Mouse (Mus musculus): ENCODE measurements around the gene Stk31. TPM values are rescaled to one million over a fixed set of nuclear protein-coding genes. Genes with fewer than 3 reads are reported as not detected.

The Stk31 gene
- total RNA-seq, 1 experiment from 2014 or later = not detected

Other genes with a start within 250 kb of the Stk31 start
- gene Igf2bp3, start 180.6 kb upstream of the Stk31 start, total RNA-seq (2017) = 0.18 and 0.19 TPM in 2 replicates
- 160 and 162 TPM in 2 replicates for gene Tra2a, start 131.6 kb upstream of the Stk31 start, total RNA-seq (2017)
- 0.58 and 5.1 TPM in 2 replicates for gene Ccdc126, start 76.3 kb upstream of the Stk31 start, total RNA-seq (2017)
- 3.2 and 4.0 TPM in 2 replicates for gene Fam221a, start 27.9 kb upstream of the Stk31 start, total RNA-seq (2017)